Mouse (Mus musculus) neural tube, embryonic 13.5 days (tissue): ENCODE measurements around the gene Gm10320. TPM values are rescaled to one million over a fixed set of nuclear protein-coding genes. Genes with fewer than 3 reads are reported as not detected.
A peak's percentile ranks its signal among the peaks of the same experiment; 100 is the strongest.

ENCODE experiments used
- ATAC-seq: fragments of 200-750 bp; cut with Nextera tagmentation; 2 replicates; pipeline ENCODE4 v1.8.0; 2017; ENCODE audit warnings: low read depth, mild to moderate bottlenecking, moderate TSS enrichment, moderate library complexity
- H3K27ac ChIP-seq: fragments of 300-500 bp; sonication (generic); replicated peaks from 2 replicates; pipeline ENCODE4 v1.5.1; 2015; ENCODE audit warnings: moderate library complexity, mild to moderate bottlenecking, inconsistent platforms
- H3K27me3 ChIP-seq: fragments of 300-500 bp; sonication (generic); 2 replicates; pipeline ENCODE4 v1.6.1; 2015; ENCODE audit warnings: mild to moderate bottlenecking, inconsistent platforms
- H3K36me3 ChIP-seq: fragments of 300-500 bp; sonication (generic); 2 replicates; pipeline ENCODE4 v1.6.1; 2015; ENCODE audit warnings: mild to moderate bottlenecking, inconsistent platforms
- H3K4me1 ChIP-seq: fragments of 300-500 bp; sonication (generic); replicated peaks from 2 replicates; pipeline ENCODE4 v1.6.1; 2015; ENCODE audit warnings: inconsistent platforms
- H3K4me2 ChIP-seq: fragments of 300-500 bp; sonication (generic); 2 replicates; pipeline ENCODE4 v1.6.1; 2015; ENCODE audit warnings: inconsistent platforms, mild to moderate bottlenecking, moderate library complexity
- H3K4me3 ChIP-seq: fragments of 300-500 bp; sonication (generic); 2 replicates; pipeline ENCODE4 v1.5.1; 2015; ENCODE audit warnings: mild to moderate bottlenecking, inconsistent platforms
- H3K9ac ChIP-seq: fragments of 300-500 bp; sonication (generic); 2 replicates; pipeline ENCODE4 v1.6.1; 2015; ENCODE audit warnings: moderate library complexity, mild to moderate bottlenecking, inconsistent platforms
- H3K9me3 ChIP-seq: fragments of 300-500 bp; sonication (generic); 2 replicates; pipeline ENCODE4 v1.6.1; 2016; ENCODE audit warnings: inconsistent platforms
- WGBS: fragments of 180-500 bp; shearing (Covaris S2); methylation state at CpG from one replicate; pipeline ENCODE4 v1.1.7; 2015; 5-methylcytosine and 5-hydroxymethylcytosine counted together
- polyA plus RNA-seq: library from polyadenylated mRNA; unstranded; fragments of >200 nt; fragmentation: Nextera tagmentation; extraction: Ambion mirVana; gene quantifications from 2 replicates; pipeline ENCODE4 v1.2.1, GENCODE M21; 2015

Gm10320 gene
- 0.74 and 1.4 TPM in 2 replicates for polyA plus RNA-seq

GRCm38 (mm10) chr13:98491909-98492308 lies at the start of gene Gm10320:
Gene Gm10320 (minus strand): TSS chr13:98492001.
- Histone ChIP-seq H3K27ac (no peak within 1 kb of the TSS), H3K9ac (no peak within 1 kb of the TSS), H3K4me2 (no peak within 1 kb of the TSS), H3K36me3 (no peaks in the 10 kb centered on the region), H3K4me3 (no peak within 1 kb of the TSS), H3K9me3 (no peaks in the 10 kb centered on the region), H3K27me3 (peaks cover 19% of the 10 kb centered on the region), H3K4me1 (0 out of 2 replicates have a peak, but pooled peaks cover 4% of the 10 kb centered on the region)
- ATAC-seq = no peak
- WGBS = 68% methylated on average over 3 of the region's 3 CpGs

- Histone ChIP-seq H3K9ac (no peak overlapping the region), H3K36me3 (no peaks in the 10 kb centered on the region), H3K4me3 (no peak overlapping the region), H3K9me3 (no peaks in the 10 kb centered on the region), H3K4me2 (no peak overlapping the region), H3K4me1 (peaks cover 12% of the 10 kb centered on the region; the same call in 1 of the 2 replicates), H3K27ac (no peak overlapping the region), H3K27me3 (peaks cover 7% of the 10 kb centered on the region; the same call in 1 of the 2 replicates)
- no peak for ATAC-seq
- WGBS = 82% methylated on average over 2 of the region's 2 CpGs
Observed at GRCm38 (mm10) chr13:98541601-98542000, 49.8 kb upstream of the Gm10320 start.

GRCm38 (mm10) chr13:98540206-98540605 lies 48.4 kb upstream of the Gm10320 start:
- 87% methylated on average over 3 of the region's 3 CpGs for WGBS
- no peak overlapping the region for H3K27ac ChIP-seq
- H3K27me3 ChIP-seq = peaks cover 7% of the 10 kb centered on the region; the same call in 1 of the 2 replicates

GRCm38 (mm10) chr13:98539311-98539710 lies 47.5 kb upstream of the Gm10320 start:
- Histone ChIP-seq H3K9me3 (no peaks in the 10 kb centered on the region), H3K27me3 (peaks cover 7% of the 10 kb centered on the region; the same call in 1 of the 2 replicates), H3K4me1 (peaks cover 11% of the 10 kb centered on the region), H3K9ac (no peak overlapping the region), H3K36me3 (no peaks in the 10 kb centered on the region), H3K4me2 (no peak overlapping the region), H3K27ac (no peak overlapping the region), H3K4me3 (no peak overlapping the region)
- WGBS = 82% methylated on average over 7 of the region's 7 CpGs
- no peak for ATAC-seq

More at GRCm38 (mm10) chr13:98540206-98540605, 48.4 kb upstream of the Gm10320 start:
- Histone ChIP-seq H3K9me3 (no peaks in the 10 kb centered on the region), H3K4me2 (no peak overlapping the region), H3K4me3 (no peak overlapping the region), H3K4me1 (peaks cover 3% of the 10 kb centered on the region; the same call in 1 of the 2 replicates), H3K36me3 (no peaks in the 10 kb centered on the region), H3K9ac (no peak overlapping the region)
- no peak for ATAC-seq

- no peak overlapping the region for H3K9ac ChIP-seq
- peaks cover 18% of the 10 kb centered on the region for H3K4me1 ChIP-seq
- ATAC-seq = no peak
- no peaks in the 10 kb centered on the region for H3K36me3 ChIP-seq
- no peak overlapping the region for H3K4me2 ChIP-seq
- 65% methylated on average over 5 of the region's 5 CpGs for WGBS
- H3K27ac ChIP-seq = no peak overlapping the region
- no peak overlapping the region for H3K4me3 ChIP-seq
- no peaks in the 10 kb centered on the region for H3K9me3 ChIP-seq
- peaks cover 7% of the 10 kb centered on the region; the same call in 1 of the 2 replicates for H3K27me3 ChIP-seq
Observed at GRCm38 (mm10) chr13:98538587-98538986, 46.8 kb upstream of the Gm10320 start.

GRCm38 (mm10) chr13:98534913-98535262 lies 43.1 kb upstream of the Gm10320 start:
- ATAC-seq = no peak
- 38% methylated on average over 2 of the region's 2 CpGs for WGBS
- H3K4me1 ChIP-seq = peaks cover 27% of the 10 kb centered on the region
- H3K4me2 ChIP-seq = no peak overlapping the region
- H3K9me3 ChIP-seq = 0 out of 2 replicates have a peak, but pooled peaks cover 5% of the 10 kb centered on the region
- peaks cover 23% of the 10 kb centered on the region for H3K27me3 ChIP-seq
- no peak overlapping the region for H3K4me3 ChIP-seq
- no peak overlapping the region for H3K27ac ChIP-seq
- H3K9ac ChIP-seq = no peak overlapping the region
- no peaks in the 10 kb centered on the region for H3K36me3 ChIP-seq

- Histone ChIP-seq H3K4me3 (no peak overlapping the region), H3K9me3 (0 out of 2 replicates have a peak, but pooled peaks cover 5% of the 10 kb centered on the region), H3K27me3 (peaks cover 23% of the 10 kb centered on the region), H3K36me3 (no peaks in the 10 kb centered on the region), H3K4me2 (peak overlapping the region; percentile 36), H3K4me1 (peaks cover 27% of the 10 kb centered on the region), H3K27ac (no peak overlapping the region), H3K9ac (peak overlapping the region; percentile 22; the same call in 1 of the 2 replicates)
- WGBS = 27% methylated on average over 18 of the region's 18 CpGs
- ATAC-seq = peak; percentile 71
Observed at GRCm38 (mm10) chr13:98534190-98534912, 42.5 kb upstream of the Gm10320 start.

- Histone ChIP-seq H3K4me2 (peak overlapping the region; percentile 15; the same call in 1 of the 2 replicates), H3K9ac (no peak overlapping the region), H3K4me1 (peaks cover 24% of the 10 kb centered on the region), H3K27ac (no peak overlapping the region), H3K36me3 (no peaks in the 10 kb centered on the region), H3K27me3 (peaks cover 23% of the 10 kb centered on the region), H3K4me3 (no peak overlapping the region), H3K9me3 (0 out of 2 replicates have a peak, but pooled peaks cover 5% of the 10 kb centered on the region)
- ATAC-seq = no peak
- 21% methylated on average over 9 of the region's 9 CpGs for WGBS
Observed at GRCm38 (mm10) chr13:98533415-98533814, 41.6 kb upstream of the Gm10320 start.

GRCm38 (mm10) chr13:98532699-98533375 lies 41.0 kb upstream of the Gm10320 start:
- Histone ChIP-seq H3K9me3 (0 out of 2 replicates have a peak, but pooled peaks cover 5% of the 10 kb centered on the region), H3K9ac (no peak overlapping the region), H3K27me3 (peaks cover 23% of the 10 kb centered on the region), H3K36me3 (no peaks in the 10 kb centered on the region), H3K4me1 (peaks cover 24% of the 10 kb centered on the region), H3K4me3 (no peak overlapping the region), H3K27ac (no peak overlapping the region), H3K4me2 (peak overlapping the region; percentile 15; the same call in 1 of the 2 replicates)
- WGBS = 51% methylated on average over 12 of the region's 12 CpGs
- ATAC-seq = no peak

- Histone ChIP-seq H3K4me1 (peaks cover 24% of the 10 kb centered on the region), H3K9ac (no peak overlapping the region), H3K36me3 (no peaks in the 10 kb centered on the region), H3K4me3 (no peak overlapping the region), H3K4me2 (no peak overlapping the region), H3K27ac (no peak overlapping the region), H3K27me3 (peaks cover 20% of the 10 kb centered on the region), H3K9me3 (0 out of 2 replicates have a peak, but pooled peaks cover 5% of the 10 kb centered on the region)
- no peak for ATAC-seq
- 87% methylated on average over 9 of the region's 9 CpGs for WGBS
Observed at GRCm38 (mm10) chr13:98531976-98532375, 40.2 kb upstream of the Gm10320 start.

GRCm38 (mm10) chr13:98531306-98531705 lies 39.5 kb upstream of the Gm10320 start:
- Histone ChIP-seq H3K4me3 (no peak overlapping the region), H3K4me2 (no peak overlapping the region), H3K27me3 (peaks cover 20% of the 10 kb centered on the region), H3K9ac (no peak overlapping the region), H3K36me3 (no peaks in the 10 kb centered on the region), H3K27ac (no peak overlapping the region), H3K9me3 (0 out of 2 replicates have a peak, but pooled peaks cover 5% of the 10 kb centered on the region), H3K4me1 (peaks cover 24% of the 10 kb centered on the region)
- WGBS = 36% methylated on average over 3 of the region's 3 CpGs
- no peak for ATAC-seq

- Histone ChIP-seq H3K4me2 (no peak overlapping the region), H3K27me3 (0 out of 2 replicates have a peak, but pooled peaks cover 3% of the 10 kb centered on the region), H3K9ac (no peak overlapping the region), H3K4me1 (no peaks in the 10 kb centered on the region), H3K27ac (no peak overlapping the region), H3K36me3 (no peaks in the 10 kb centered on the region), H3K4me3 (no peak overlapping the region), H3K9me3 (no peaks in the 10 kb centered on the region)
- 65% methylated on average over 6 of the region's 6 CpGs for WGBS
- ATAC-seq = no peak
Observed at GRCm38 (mm10) chr13:98523719-98524316, 32.0 kb upstream of the Gm10320 start.
